Mouse (Mus musculus): Measurements from ENCODE around the gene Kcnc1. TPM values are rescaled to one million over a fixed set of nuclear protein-coding genes. Genes with fewer than 3 reads are reported as not detected.
A peak's percentile ranks its signal among the peaks of the same experiment; 100 is the strongest.

The Kcnc1 gene
- polyA plus RNA-seq (2014; fragmentation: Nextera tagmentation; extraction: Ambion mirVana): 0.05 TPM in 1 of 2 replicates, not detected in the other

- peak within 1 kb of the TSS; percentile 41 to 50 for H3K4me3 ChIP-seq (ENCODE audit: control insufficient read depth in 1 of 2, insufficient read depth in 1 of 2, low read depth in 1 of 2, low read length in 2 of 2)
- peak within 1 kb of the TSS; percentile 96 for H3K4me2 ChIP-seq (ENCODE audit: low read length)
- no peak within 1 kb of the TSS for H3K9ac ChIP-seq (ENCODE audit: low read length)
- no peaks in the 10 kb centered on the region for H3K9me3 ChIP-seq (ENCODE audit: control insufficient read depth, low read length)
- no peaks in the 10 kb centered on the region for H3K36me3 ChIP-seq (ENCODE audit: control insufficient read depth, insufficient read depth, low read length)
- WGBS: under 1% methylated on average over 77 of the region's 93 CpGs
- peaks cover 3 to 8% of the 10 kb centered on the region in 2 experiments; a peak in 3 of 4 replicates for H3K4me1 ChIP-seq (ENCODE audit: control insufficient read depth in 2 of 2, insufficient read depth in 2 of 2, low read length in 2 of 2)
- H3K27me3 ChIP-seq (ENCODE audit: control insufficient read depth, insufficient read depth, low read length): peaks cover 74% of the 10 kb centered on the region
- no peak within 1 kb of the TSS for H3K27ac ChIP-seq (replicated peaks in 1 of 2; ENCODE audit: control insufficient read depth in 1 of 2, insufficient read depth in 1 of 2, low read depth in 2 of 2, low read length in 2 of 2)
- peak; percentile 67 for ATAC-seq (ENCODE audit: insufficient number of reproducible peaks, insufficient read depth, low FRiP score, low read depth)
Observed at GRCm38 (mm10) chr7:46396231-46396927, at the start of gene Kcnc1. Kcnc1 (plus strand) TSS chr7:46396497.

- peaks cover 44% of the 10 kb centered on the region for H3K27me3 ChIP-seq (ENCODE audit: control insufficient read depth, insufficient read depth, low read length)
Observed at GRCm38 (mm10) chr7:46347692-46348091, 48.6 kb upstream of the Kcnc1 start.

GRCm38 (mm10) chr7:46348813-46349212 is 47.5 kb upstream of the Kcnc1 start:
- Histone ChIP-seq H3K9me3 (ENCODE audit: control insufficient read depth, low read length) (no peaks in the 10 kb centered on the region), H3K27ac (replicated peaks in 1 of 2; ENCODE audit: control insufficient read depth in 1 of 2, insufficient read depth in 1 of 2, low read depth in 2 of 2, low read length in 2 of 2) (no peak overlapping the region), H3K4me1 (ENCODE audit: control insufficient read depth in 2 of 2, insufficient read depth in 2 of 2, low read length in 2 of 2) (no peaks in the 10 kb centered on the region), H3K4me2 (ENCODE audit: low read length) (no peak overlapping the region), H3K27me3 (ENCODE audit: control insufficient read depth, insufficient read depth, low read length) (peaks cover 44% of the 10 kb centered on the region), H3K9ac (ENCODE audit: low read length) (no peak overlapping the region), H3K36me3 (ENCODE audit: control insufficient read depth, insufficient read depth, low read length) (no peaks in the 10 kb centered on the region), H3K4me3 (ENCODE audit: control insufficient read depth in 1 of 2, insufficient read depth in 1 of 2, low read depth in 1 of 2, low read length in 2 of 2) (no peak overlapping the region)
- WGBS: 6% methylated on average over 33 of the region's 36 CpGs
- ATAC-seq (ENCODE audit: insufficient number of reproducible peaks, insufficient read depth, low FRiP score, low read depth): no peak

More at GRCm38 (mm10) chr7:46347692-46348091, 48.6 kb upstream of the Kcnc1 start:
- H3K9ac ChIP-seq (ENCODE audit: low read length): no peak overlapping the region
- H3K36me3 ChIP-seq (ENCODE audit: control insufficient read depth, insufficient read depth, low read length): no peaks in the 10 kb centered on the region
- WGBS: 67% methylated on average over 4 of the region's 4 CpGs
- H3K27ac ChIP-seq (replicated peaks in 1 of 2; ENCODE audit: control insufficient read depth in 1 of 2, insufficient read depth in 1 of 2, low read depth in 2 of 2, low read length in 2 of 2): no peak overlapping the region
- no peaks in the 10 kb centered on the region for H3K9me3 ChIP-seq (ENCODE audit: control insufficient read depth, low read length)
- H3K4me2 ChIP-seq (ENCODE audit: low read length): no peak overlapping the region
- H3K4me3 ChIP-seq (ENCODE audit: control insufficient read depth in 1 of 2, insufficient read depth in 1 of 2, low read depth in 1 of 2, low read length in 2 of 2): no peak overlapping the region
- H3K4me1 ChIP-seq (ENCODE audit: control insufficient read depth in 2 of 2, insufficient read depth in 2 of 2, low read length in 2 of 2): no peaks in the 10 kb centered on the region
- ATAC-seq (ENCODE audit: insufficient number of reproducible peaks, insufficient read depth, low FRiP score, low read depth): no peak

- H3K36me3 ChIP-seq (ENCODE audit: control insufficient read depth, insufficient read depth, low read length): no peaks in the 10 kb centered on the region
- H3K4me1 ChIP-seq (ENCODE audit: control insufficient read depth in 2 of 2, insufficient read depth in 2 of 2, low read length in 2 of 2): no peaks in the 10 kb centered on the region
- no peak overlapping the region for H3K27ac ChIP-seq (replicated peaks in 1 of 2; ENCODE audit: control insufficient read depth in 1 of 2, insufficient read depth in 1 of 2, low read depth in 2 of 2, low read length in 2 of 2)
- no peak overlapping the region for H3K4me3 ChIP-seq (ENCODE audit: control insufficient read depth in 1 of 2, insufficient read depth in 1 of 2, low read depth in 1 of 2, low read length in 2 of 2)
- no peak overlapping the region for H3K4me2 ChIP-seq (ENCODE audit: low read length)
- no peaks in the 10 kb centered on the region for H3K9me3 ChIP-seq (ENCODE audit: control insufficient read depth, low read length)
- no peak overlapping the region for H3K9ac ChIP-seq (ENCODE audit: low read length)
- peaks cover 44% of the 10 kb centered on the region for H3K27me3 ChIP-seq (ENCODE audit: control insufficient read depth, insufficient read depth, low read length)
- WGBS: 42% methylated on average over 9 of the region's 9 CpGs
- no peak for ATAC-seq (ENCODE audit: insufficient number of reproducible peaks, insufficient read depth, low FRiP score, low read depth)
Observed at GRCm38 (mm10) chr7:46350119-46350702, 46.1 kb upstream of the Kcnc1 start.

- WGBS: 63% methylated on average over 2 of the region's 2 CpGs
- Histone ChIP-seq H3K36me3 (ENCODE audit: control insufficient read depth, insufficient read depth, low read length) (no peaks in the 10 kb centered on the region), H3K27ac (replicated peaks in 1 of 2; ENCODE audit: control insufficient read depth in 1 of 2, insufficient read depth in 1 of 2, low read depth in 2 of 2, low read length in 2 of 2) (no peak overlapping the region), H3K27me3 (ENCODE audit: control insufficient read depth, insufficient read depth, low read length) (peaks cover 33% of the 10 kb centered on the region), H3K9ac (ENCODE audit: low read length) (no peak overlapping the region), H3K4me1 (ENCODE audit: control insufficient read depth in 2 of 2, insufficient read depth in 2 of 2, low read length in 2 of 2) (no peaks in the 10 kb centered on the region), H3K9me3 (ENCODE audit: control insufficient read depth, low read length) (no peaks in the 10 kb centered on the region), H3K4me2 (ENCODE audit: low read length) (no peak overlapping the region), H3K4me3 (ENCODE audit: control insufficient read depth in 1 of 2, insufficient read depth in 1 of 2, low read depth in 1 of 2, low read length in 2 of 2) (no peak overlapping the region)
- no peak for ATAC-seq (ENCODE audit: insufficient number of reproducible peaks, insufficient read depth, low FRiP score, low read depth)
Observed at GRCm38 (mm10) chr7:46352748-46353147, 43.5 kb upstream of the Kcnc1 start.

- Histone ChIP-seq H3K9me3 (ENCODE audit: control insufficient read depth, low read length) (no peaks in the 10 kb centered on the region), H3K36me3 (ENCODE audit: control insufficient read depth, insufficient read depth, low read length) (no peaks in the 10 kb centered on the region), H3K4me1 (ENCODE audit: control insufficient read depth in 2 of 2, insufficient read depth in 2 of 2, low read length in 2 of 2) (no peaks in the 10 kb centered on the region), H3K27me3 (ENCODE audit: control insufficient read depth, insufficient read depth, low read length) (peaks cover 28% of the 10 kb centered on the region), H3K9ac (ENCODE audit: low read length) (no peak overlapping the region), H3K27ac (replicated peaks in 1 of 2; ENCODE audit: control insufficient read depth in 1 of 2, insufficient read depth in 1 of 2, low read depth in 2 of 2, low read length in 2 of 2) (no peak overlapping the region), H3K4me3 (ENCODE audit: control insufficient read depth in 1 of 2, insufficient read depth in 1 of 2, low read depth in 1 of 2, low read length in 2 of 2) (no peak overlapping the region), H3K4me2 (ENCODE audit: low read length) (no peak overlapping the region)
- WGBS: 53% methylated on average over 8 of the region's 8 CpGs
- ATAC-seq (ENCODE audit: insufficient number of reproducible peaks, insufficient read depth, low FRiP score, low read depth): no peak
Observed at GRCm38 (mm10) chr7:46353216-46353615, 43.1 kb upstream of the Kcnc1 start.

GRCm38 (mm10) chr7:46353875-46354274 is 42.4 kb upstream of the Kcnc1 start:
- H3K4me1 ChIP-seq (ENCODE audit: control insufficient read depth in 2 of 2, insufficient read depth in 2 of 2, low read length in 2 of 2): no peaks in the 10 kb centered on the region
- H3K27ac ChIP-seq (replicated peaks in 1 of 2; ENCODE audit: control insufficient read depth in 1 of 2, insufficient read depth in 1 of 2, low read depth in 2 of 2, low read length in 2 of 2): no peak overlapping the region
- no peak for ATAC-seq (ENCODE audit: insufficient number of reproducible peaks, insufficient read depth, low FRiP score, low read depth)
- 51% methylated on average over 4 of the region's 4 CpGs for WGBS
- H3K9ac ChIP-seq (ENCODE audit: low read length): no peak overlapping the region
- H3K9me3 ChIP-seq (ENCODE audit: control insufficient read depth, low read length): no peaks in the 10 kb centered on the region
- no peaks in the 10 kb centered on the region for H3K36me3 ChIP-seq (ENCODE audit: control insufficient read depth, insufficient read depth, low read length)
- no peak overlapping the region for H3K4me3 ChIP-seq (ENCODE audit: control insufficient read depth in 1 of 2, insufficient read depth in 1 of 2, low read depth in 1 of 2, low read length in 2 of 2)
- no peak overlapping the region for H3K4me2 ChIP-seq (ENCODE audit: low read length)
- H3K27me3 ChIP-seq (ENCODE audit: control insufficient read depth, insufficient read depth, low read length): peaks cover 22% of the 10 kb centered on the region
